Mouse (Mus musculus): Measurements from ENCODE around the gene Sbk2. TPM values are rescaled to one million over a fixed set of nuclear protein-coding genes. Genes with fewer than 3 reads are reported as not detected.

The Sbk2 gene
- 0.07 and 0.23 TPM in 2 replicates for polyA plus RNA-seq (2012; rRNA removed)

GRCm38 (mm10) chr7:4964272-4964671, at the start of gene Sbk2:
TSS of gene Sbk2 (minus strand) at chr7:4964406.

GRCm38 (mm10) chr7:4996003-4996895, 32.0 kb upstream of the Sbk2 start, which contains the start of gene Zfp579:
TSS of gene Zfp579 (minus strand) at chr7:4996158.

GRCm38 (mm10) chr7:4971068-4971467, 6.9 kb upstream of the Sbk2 start, which contains the start of gene Sbk3:
TSS of gene Sbk3 (minus strand) at chr7:4971168.

GRCm38 (mm10) chr7:4925441-4926381, 38.5 kb downstream of the Sbk2 start, which contains the start of gene Ssc5d:
TSS of gene Ssc5d (plus strand) at chr7:4925785.

GRCm38 (mm10) chr7:4921824-4922482, 42.3 kb downstream of the Sbk2 start, which contains the start of gene Nat14:
TSS of gene Nat14 (plus strand) at chr7:4922028.

GRCm38 (mm10) chr7:4915007-4915665, 49.1 kb downstream of the Sbk2 start, which contains the start of gene Zfp628:
TSS of gene Zfp628 (plus strand) at chr7:4915217.

GRCm38 (mm10) chr7:4906466-4906950, 57.7 kb downstream of the Sbk2 start, which contains the start of gene Gm36210:
TSS of gene Gm36210 (minus strand) at chr7:4906516.

Other genes starting within 250 kb of the Sbk2 start
- 0.05 and 0.06 TPM in 2 replicates for gene Tmem150b, start 239.2 kb downstream of the Sbk2 start, polyA plus RNA-seq (2012; rRNA removed)
- 175 and 185 TPM in 2 replicates for gene Kmt5c, start 224.3 kb downstream of the Sbk2 start, polyA plus RNA-seq (2012; rRNA removed)
- gene Cox6b2, start 211.3 kb downstream of the Sbk2 start, polyA plus RNA-seq (2012; rRNA removed), result 37.5 and 49.7 TPM in 2 replicates
- gene Fam71e2, start 193.1 kb downstream of the Sbk2 start, polyA plus RNA-seq (2012; rRNA removed), result not detected in 2 replicates
- gene Il11, start 181.5 kb downstream of the Sbk2 start, polyA plus RNA-seq (2012; rRNA removed), result 0.34 and 0.39 TPM in 2 replicates
- not detected in 2 replicates for gene Tmem190, start 181.5 kb downstream of the Sbk2 start, polyA plus RNA-seq (2012; rRNA removed)
- gene Tmem238, start 174.8 kb downstream of the Sbk2 start, polyA plus RNA-seq (2012; rRNA removed), result 3.9 and 5.6 TPM in 2 replicates
- gene Rpl28, start 171.5 kb downstream of the Sbk2 start, polyA plus RNA-seq (2012; rRNA removed), result 362 and 481 TPM in 2 replicates
- 465 and 518 TPM in 2 replicates for gene Ube2s, start 151.8 kb downstream of the Sbk2 start, polyA plus RNA-seq (2012; rRNA removed)
- gene Shisa7, start 119.7 kb downstream of the Sbk2 start, polyA plus RNA-seq (2012; rRNA removed), result 106 and 108 TPM in 2 replicates
- 2.7 and 3.3 TPM in 2 replicates for gene Isoc2b, start 94.1 kb downstream of the Sbk2 start, polyA plus RNA-seq (2012; rRNA removed)
- gene Isoc2a, start 87.3 kb downstream of the Sbk2 start, polyA plus RNA-seq (2012; rRNA removed), result 8.8 and 9.2 TPM in 2 replicates
- 0.53 and 0.79 TPM in 2 replicates for gene Gm36210, start 57.9 kb downstream of the Sbk2 start, polyA plus RNA-seq (2012; rRNA removed)
- 13.4 and 14.8 TPM in 2 replicates for gene Zfp628, start 49.2 kb downstream of the Sbk2 start, polyA plus RNA-seq (2012; rRNA removed)
- 21.3 and 21.4 TPM in 2 replicates for gene Nat14, start 42.4 kb downstream of the Sbk2 start, polyA plus RNA-seq (2012; rRNA removed)
- 2.8 and 6.2 TPM in 2 replicates for gene Ssc5d, start 38.6 kb downstream of the Sbk2 start, polyA plus RNA-seq (2012; rRNA removed)
- gene Sbk3, start 6.8 kb upstream of the Sbk2 start, polyA plus RNA-seq (2012; rRNA removed), result 0.95 and 1.2 TPM in 2 replicates
- gene Zfp579, start 31.8 kb upstream of the Sbk2 start, polyA plus RNA-seq (2012; rRNA removed), result 142 and 145 TPM in 2 replicates
- 9.8 and 12.6 TPM in 2 replicates for gene Zfp524, start 50.0 kb upstream of the Sbk2 start, polyA plus RNA-seq (2012; rRNA removed)
- gene Fiz1, start 50.3 kb upstream of the Sbk2 start, polyA plus RNA-seq (2012; rRNA removed), result 47.0 and 53.2 TPM in 2 replicates
- gene Gm44973, start 51.1 kb upstream of the Sbk2 start, polyA plus RNA-seq (2012; rRNA removed), result 0.09 TPM in 1 of 2 replicates, not detected in the other
- gene Zfp865, start 56.0 kb upstream of the Sbk2 start, polyA plus RNA-seq (2012; rRNA removed), result 41.1 and 43.7 TPM in 2 replicates
- gene Ccdc106, start 56.1 kb upstream of the Sbk2 start, polyA plus RNA-seq (2012; rRNA removed), result 38.6 and 43.6 TPM in 2 replicates
- gene 4632433K11Rik, start 69.7 kb upstream of the Sbk2 start, polyA plus RNA-seq (2012; rRNA removed), result not detected in 2 replicates
- gene Zfp784, start 74.0 kb upstream of the Sbk2 start, polyA plus RNA-seq (2012; rRNA removed), result 7.1 and 7.4 TPM in 2 replicates
- gene Zfp580, start 87.1 kb upstream of the Sbk2 start, polyA plus RNA-seq (2012; rRNA removed), result 53.1 and 65.2 TPM in 2 replicates
- gene U2af2, start 97.7 kb upstream of the Sbk2 start, polyA plus RNA-seq (2012; rRNA removed), result 446 and 475 TPM in 2 replicates
- gene Epn1, start 115.8 kb upstream of the Sbk2 start, polyA plus RNA-seq (2012; rRNA removed), result 147 and 151 TPM in 2 replicates
- gene Rfpl4, start 152.5 kb upstream of the Sbk2 start, polyA plus RNA-seq (2012; rRNA removed), result not detected in 2 replicates
- gene Rasl2-9, start 161.5 kb upstream of the Sbk2 start, polyA plus RNA-seq (2012; rRNA removed), result 0.28 and 0.36 TPM in 2 replicates
- gene Vmn1r55, start 185.3 kb upstream of the Sbk2 start, polyA plus RNA-seq (2012; rRNA removed), result not detected in 2 replicates
- not detected in 2 replicates for gene Vmn1r56, start 232.3 kb upstream of the Sbk2 start, polyA plus RNA-seq (2012; rRNA removed)